Mouse (Mus musculus) liver, adult 2 months (tissue): ENCODE data around the gene Bhlhe41.

Experiments used
- CTCF ChIP-seq: fragments of 200-500 bp; IDR thresholded peaks from 2 replicates; pipeline ENCODE4 v1.5.1; 2011; ENCODE audit warnings: low read depth, low read length, control low read depth
- POLR2A ChIP-seq: fragments of 200-500 bp; IDR thresholded peaks from 2 replicates; pipeline ENCODE4 v1.6.1; 2011; ENCODE audit warnings: low read length, control low read depth; ENCODE audit not compliant: insufficient read depth; ENCODE audit errors: extremely low read depth

DNA sequence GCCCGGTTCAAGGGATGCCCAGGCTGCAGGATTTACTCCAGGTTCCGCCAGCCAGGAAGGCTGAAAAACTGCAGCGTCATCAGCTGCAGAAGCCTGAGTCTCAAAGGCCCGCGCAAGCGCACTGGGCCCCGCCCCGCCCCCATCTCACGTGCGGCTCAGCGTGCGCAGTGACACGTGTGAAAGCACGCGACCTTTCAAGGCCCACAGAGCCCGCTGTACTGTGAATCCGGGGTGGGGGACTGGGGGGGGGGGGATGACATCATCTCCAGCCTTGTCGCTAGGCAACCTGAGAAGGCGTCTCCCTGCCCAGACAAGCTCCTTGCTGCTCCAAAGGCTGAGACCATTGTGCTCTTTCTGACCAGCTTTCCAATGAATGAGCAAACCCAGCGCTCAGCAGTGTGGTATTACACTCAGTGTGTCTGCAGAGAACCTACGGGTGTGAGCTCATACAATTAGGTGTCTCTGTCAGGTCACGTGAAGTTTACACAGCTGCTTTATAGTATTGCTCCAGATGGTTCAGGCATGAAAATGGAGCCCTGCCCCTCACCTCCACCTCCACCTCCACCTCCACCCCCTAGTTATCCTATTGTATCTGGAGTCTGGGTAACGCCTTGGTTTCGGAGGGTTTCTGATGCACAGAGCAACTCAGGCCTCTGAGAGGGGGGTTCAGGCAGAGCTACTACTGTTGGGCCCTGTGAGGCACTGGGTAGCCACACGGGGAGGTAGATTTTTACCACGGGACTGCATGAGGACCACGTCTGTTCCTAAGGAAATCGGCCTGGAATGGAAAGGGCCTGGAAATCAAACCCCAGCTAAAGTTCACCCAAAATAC lies 9.4 kb downstream of the Bhlhe41 start:
- TF ChIP-seq POLR2A = no peak
- no peak for TF ChIP-seq CTCF
